Mouse (Mus musculus): ENCODE measurements at regions not wholly inside any gene's neighbourhood (a gene's known extent, or its start where the extent isn't known, plus 50 kb on each side); places are given as distances from the start of the nearest gene placed in this dataset.

DNA sequence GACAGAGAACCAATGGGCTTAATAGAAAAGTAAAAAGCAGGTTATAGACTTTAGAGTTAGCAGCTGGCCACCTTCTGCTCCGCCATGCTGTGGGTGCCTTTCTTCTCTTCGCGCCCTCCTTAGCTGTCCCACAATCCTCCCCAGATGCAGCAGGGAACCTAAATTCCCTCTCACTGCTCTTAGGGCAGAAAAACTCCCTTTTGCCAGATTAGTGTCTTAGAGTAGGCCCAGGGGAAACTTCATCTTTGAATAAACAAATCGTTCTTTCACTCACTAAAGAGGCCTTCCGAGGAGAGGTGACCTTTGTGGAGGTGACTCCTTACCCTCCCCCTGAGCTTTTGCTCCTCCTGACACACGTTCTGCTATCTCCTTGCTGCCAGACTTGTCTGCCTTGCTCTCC is 157.0 kb upstream of the Six2 start:
- no peak for DNase-seq (ENCODE audit: low read depth in 2 of 2, low spot score in 2 of 2)

GRCm38 (mm10) chr17:85844486-85844885 is 156.4 kb upstream of the Six2 start:
- no peak for DNase-seq (ENCODE audit: low read depth in 2 of 2, low spot score in 2 of 2)

- no peak for DNase-seq (ENCODE audit: low read depth in 2 of 2, low spot score in 2 of 2)
These were observed 135.0 kb upstream of the Six2 start for GRCm38 (mm10) chr17:85823036-85823435.

- DNase-seq (ENCODE audit: low read depth in 2 of 2, low spot score in 2 of 2), result no peak
These were observed 133.8 kb upstream of the Six2 start for GRCm38 (mm10) chr17:85821861-85822260.

- no peak for DNase-seq (ENCODE audit: low read depth in 2 of 2, low spot score in 2 of 2)
These were observed 130.2 kb upstream of the Six2 start for GRCm38 (mm10) chr17:85818098-85818855.

DNA sequence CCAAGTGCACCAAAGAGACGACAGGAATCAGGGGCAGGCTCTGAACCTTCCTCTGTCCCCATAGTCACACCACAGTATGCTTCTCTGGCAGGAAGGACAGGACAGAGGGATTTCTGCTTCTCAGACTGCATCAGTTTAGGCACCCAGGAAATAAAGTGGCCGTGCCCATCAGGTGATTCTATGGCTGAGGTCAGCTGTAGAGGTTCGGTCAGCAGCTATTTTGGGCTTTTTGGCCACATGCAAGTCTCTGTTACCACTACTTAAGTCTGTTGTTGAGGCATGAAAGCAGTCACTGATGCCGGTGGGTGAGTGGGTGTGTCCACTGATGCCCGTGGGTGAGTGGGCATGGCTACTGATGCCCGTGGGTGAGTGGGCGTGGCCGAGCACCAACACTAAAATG is 128.4 kb upstream of the Six2 start:
- DNase-seq (ENCODE audit: low read depth in 2 of 2, low spot score in 2 of 2), result no peak

DNA sequence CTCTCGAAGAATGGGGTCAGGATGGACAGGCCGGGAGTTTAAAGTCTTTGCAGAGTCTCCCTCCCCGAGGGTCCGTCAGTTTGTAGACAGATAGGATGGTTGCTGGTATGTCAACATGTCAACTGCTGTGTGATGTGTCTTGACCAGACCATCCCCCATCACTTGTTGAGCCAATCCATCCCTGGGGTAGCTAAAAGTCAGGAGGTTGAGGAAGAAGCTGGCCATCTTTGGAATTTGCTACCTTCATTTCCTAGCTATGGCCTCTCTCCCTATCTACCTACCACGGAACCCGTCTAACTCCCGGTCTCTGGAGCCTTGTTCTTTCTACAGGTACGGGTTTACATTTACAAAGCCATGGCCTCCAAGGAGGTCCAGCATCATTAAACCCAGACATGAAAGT is 128.0 kb upstream of the Six2 start:
- DNase-seq (ENCODE audit: low read depth in 2 of 2, low spot score in 2 of 2), result no peak

GRCm38 (mm10) chr17:85808580-85808979 is 120.5 kb upstream of the Six2 start:
- DNase-seq (ENCODE audit: low read depth in 2 of 2, low spot score in 2 of 2), result no peak

- no peak for DNase-seq (ENCODE audit: low read depth in 2 of 2, low spot score in 2 of 2)
These were observed 117.8 kb upstream of the Six2 start for GRCm38 (mm10) chr17:85805726-85806359.

DNA sequence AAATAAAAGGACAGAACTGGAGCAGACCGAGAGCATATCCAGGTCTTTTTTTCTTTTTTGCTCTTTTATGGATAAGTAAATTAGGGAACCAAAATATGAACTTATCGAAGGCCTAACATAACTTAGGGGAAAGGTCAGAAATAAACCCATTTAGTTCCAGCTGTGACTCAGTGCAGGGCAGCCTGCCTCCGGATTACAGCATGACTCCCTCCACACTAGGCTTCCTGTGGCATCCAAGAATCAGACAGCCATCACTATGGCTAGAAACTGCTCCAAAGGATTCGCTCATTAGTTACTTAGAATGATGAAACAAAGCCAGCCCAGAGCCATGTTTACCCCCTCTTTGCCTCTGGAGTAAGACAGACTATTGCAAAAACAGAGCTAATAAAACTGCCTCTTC is 116.6 kb upstream of the Six2 start:
- DNase-seq (ENCODE audit: low read depth in 2 of 2, low spot score in 2 of 2), result no peak

GRCm38 (mm10) chr17:85801734-85802133 is 113.7 kb upstream of the Six2 start:
- no peak for DNase-seq (ENCODE audit: low read depth in 2 of 2, low spot score in 2 of 2)

DNA sequence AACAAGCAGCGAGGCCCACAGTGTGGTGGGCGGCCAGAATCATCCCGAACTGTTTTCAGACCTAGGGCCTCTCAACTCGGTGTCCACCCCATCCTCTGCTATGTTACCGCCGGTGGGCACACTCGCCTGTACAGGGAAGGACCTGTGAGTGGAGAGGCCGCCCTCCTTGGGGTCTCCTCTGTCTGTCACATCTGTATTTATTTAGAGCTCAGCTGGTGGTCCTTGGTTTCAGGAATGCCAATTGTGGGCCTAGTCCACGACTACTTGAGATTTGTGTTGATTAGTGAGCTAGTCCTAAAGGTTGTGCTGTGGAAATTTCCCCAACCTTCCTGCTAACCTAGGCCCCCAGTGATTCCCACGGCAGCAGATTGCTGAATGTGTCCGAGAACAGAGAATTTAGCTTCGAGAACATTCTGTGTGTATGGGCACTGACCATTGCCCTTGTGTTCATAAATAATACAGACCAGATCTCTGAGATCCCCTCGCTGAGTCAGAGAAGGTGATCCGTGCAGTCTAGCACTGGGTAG is 113.1 kb upstream of the Six2 start:
- no peak for DNase-seq (ENCODE audit: low read depth in 2 of 2, low spot score in 2 of 2)

DNA sequence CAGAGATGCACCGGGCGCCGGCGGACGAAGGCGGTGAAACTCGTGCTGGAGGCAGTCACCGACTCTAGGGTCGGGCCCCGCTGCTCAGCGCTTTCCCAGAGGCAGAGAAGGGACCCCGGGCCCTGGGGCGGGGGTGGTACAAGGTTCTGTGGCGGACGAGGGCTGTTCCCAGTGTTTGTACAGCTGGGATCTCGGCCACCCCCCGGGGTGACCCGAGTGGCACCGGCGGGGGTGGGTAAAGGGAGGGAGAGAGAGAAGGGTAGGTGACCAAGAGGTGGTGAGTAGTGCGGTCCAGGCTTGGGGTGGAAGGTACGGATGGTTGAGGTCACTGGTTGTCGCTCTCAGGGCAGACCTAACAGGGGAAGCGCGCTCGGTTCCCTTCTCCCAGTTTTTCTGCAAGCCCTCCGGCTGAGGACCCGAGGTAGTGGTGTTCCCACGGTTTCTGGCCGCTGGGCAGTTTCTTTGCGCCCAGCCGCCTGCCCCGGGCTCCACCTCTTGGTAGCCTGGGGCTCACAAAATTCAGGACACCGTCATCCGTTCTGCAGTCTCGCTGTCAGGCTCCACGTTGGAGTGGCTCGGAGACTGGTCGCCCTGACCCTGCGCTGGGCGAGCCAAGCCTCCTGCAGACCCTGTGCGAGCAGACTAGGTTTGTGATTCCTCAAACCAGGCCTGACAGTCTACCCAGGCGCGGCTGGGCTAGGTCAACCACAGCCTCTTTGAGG is 112.4 kb upstream of the Six2 start:
- no peak for DNase-seq (ENCODE audit: low read depth in 2 of 2, low spot score in 2 of 2)

DNA sequence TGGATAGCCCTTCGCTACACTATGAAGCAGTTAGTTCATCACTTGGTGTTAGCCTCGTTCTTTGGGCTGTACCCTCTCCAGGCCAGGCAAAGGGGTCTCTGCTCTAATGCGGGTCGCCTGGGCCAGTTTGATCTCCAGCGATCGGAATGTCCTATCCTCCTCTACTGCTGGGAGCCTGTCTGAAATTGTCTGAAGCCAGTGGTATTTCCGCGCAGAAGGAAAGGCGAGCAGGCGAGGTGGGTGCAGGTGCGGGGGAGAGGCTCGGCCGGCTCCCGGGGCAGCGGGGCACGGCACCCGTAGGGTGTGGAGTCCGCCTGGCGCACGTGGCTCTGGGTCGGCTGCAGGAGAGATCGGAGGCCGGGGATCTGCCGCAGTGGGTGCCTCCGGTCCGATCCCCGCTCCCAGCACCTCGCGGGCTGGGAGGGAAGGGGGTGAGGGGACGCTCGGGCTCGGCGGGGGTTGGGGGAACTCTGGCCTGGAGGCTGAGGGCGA is 111.8 kb upstream of the Six2 start:
- no peak for DNase-seq (ENCODE audit: low read depth in 2 of 2, low spot score in 2 of 2)

DNA sequence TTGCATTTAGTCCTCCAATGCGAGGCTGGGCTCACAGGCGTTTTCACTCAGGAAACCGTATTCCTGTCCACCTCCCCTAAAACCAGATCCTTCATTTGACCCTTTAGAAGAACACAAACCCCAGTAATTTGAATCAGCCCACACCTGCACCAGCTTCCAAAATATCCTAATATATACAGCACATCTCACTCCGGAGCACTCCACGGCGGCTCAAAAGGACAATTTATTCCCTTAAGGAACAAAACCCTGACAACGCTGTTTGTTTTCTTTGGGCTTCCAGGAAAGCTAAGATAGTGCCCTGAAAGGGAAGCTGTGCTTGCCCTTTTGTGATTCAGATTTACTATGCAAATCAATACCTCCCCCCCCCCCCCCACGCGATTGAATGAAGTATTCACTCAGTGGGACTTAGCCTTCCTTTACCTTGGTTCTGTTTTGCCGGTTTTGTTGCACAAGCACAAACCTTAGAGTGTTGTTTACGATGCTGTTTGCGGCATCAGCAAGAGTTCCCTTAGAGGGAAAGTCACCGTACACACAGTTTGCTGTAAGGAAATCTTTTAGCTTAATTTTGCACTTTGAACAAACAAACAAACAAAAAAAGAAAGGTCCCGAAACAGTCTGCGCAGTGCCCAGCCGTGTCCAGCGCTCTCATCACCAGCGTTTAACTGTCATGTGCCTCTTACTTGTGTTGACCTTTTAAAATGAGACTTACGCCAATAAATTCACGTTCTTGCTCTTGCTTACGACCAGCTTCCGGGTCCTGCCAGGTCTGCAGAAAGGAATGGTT is 111.2 kb upstream of the Six2 start:
- no peak for DNase-seq (ENCODE audit: low read depth in 2 of 2, low spot score in 2 of 2)

DNA sequence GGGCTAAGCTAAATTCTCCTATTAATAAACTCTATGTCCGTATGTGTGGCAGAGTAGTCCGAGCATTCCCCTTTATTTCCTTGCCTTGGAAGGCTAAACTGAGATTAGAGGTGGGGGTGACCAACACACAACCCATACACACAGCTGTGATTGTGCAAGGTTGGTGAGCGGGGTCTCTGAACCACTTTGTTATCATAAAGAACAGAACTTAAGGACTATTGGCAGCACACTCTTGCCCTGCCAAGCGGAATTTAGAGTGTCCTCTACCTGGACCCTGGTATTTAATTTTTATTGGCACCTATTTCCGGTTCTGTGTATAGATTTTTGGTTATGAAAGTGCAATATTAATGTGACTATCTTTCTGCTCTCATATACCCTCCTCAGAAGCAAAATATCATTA is 109.7 kb upstream of the Six2 start:
- DNase-seq (ENCODE audit: low read depth in 2 of 2, low spot score in 2 of 2), result no peak

GRCm38 (mm10) chr17:85795820-85796219 is 107.7 kb upstream of the Six2 start:
- DNase-seq (ENCODE audit: low read depth in 2 of 2, low spot score in 2 of 2), result no peak

- no peak for DNase-seq (ENCODE audit: low read depth in 2 of 2, low spot score in 2 of 2)
These were observed 97.7 kb upstream of the Six2 start for GRCm38 (mm10) chr17:85785625-85786294.

GRCm38 (mm10) chr17:85780477-85780876 is 92.4 kb upstream of the Six2 start:
- DNase-seq (ENCODE audit: low read depth in 2 of 2, low spot score in 2 of 2), result no peak

GRCm38 (mm10) chr17:85776876-85777275 is 88.8 kb upstream of the Six2 start:
- no peak for DNase-seq (ENCODE audit: low read depth in 2 of 2, low spot score in 2 of 2)

DNA sequence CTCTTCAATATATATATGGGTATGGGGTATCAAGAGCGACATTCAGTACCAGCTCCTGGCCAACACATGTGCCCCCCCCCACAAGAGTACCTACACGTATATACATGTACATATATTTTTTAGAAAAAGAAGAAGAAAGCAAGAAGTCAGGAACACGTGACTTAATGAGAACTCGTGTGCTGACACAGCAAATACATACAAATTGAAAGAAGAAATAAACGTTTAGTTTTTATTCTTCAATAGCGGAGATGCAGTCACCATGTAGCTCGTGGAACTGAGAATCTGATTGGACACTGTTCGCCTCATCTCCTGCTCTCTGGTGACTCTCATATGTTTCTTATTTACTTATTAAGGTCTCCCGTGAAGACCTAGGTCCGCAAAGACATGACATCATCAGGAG is 80.3 kb upstream of the Six2 start:
- no peak for DNase-seq (ENCODE audit: low read depth in 2 of 2, low spot score in 2 of 2)

Measured in CD8-positive naive resting alpha-beta T cell, adult 2 months (primary cell).